Mouse (Mus musculus) liver, adult 2 months (tissue): ENCODE data around the gene Zdhhc4.
A peak's percentile ranks its signal among the peaks of the same experiment; 100 is the strongest.

Source experiments
- CTCF ChIP-seq: fragments of 200-500 bp; IDR thresholded peaks from 2 replicates; pipeline ENCODE4 v1.5.1; 2011; ENCODE audit warnings: low read depth, low read length, control low read depth
- POLR2A ChIP-seq: fragments of 200-500 bp; IDR thresholded peaks from 2 replicates; pipeline ENCODE4 v1.6.1; 2011; ENCODE audit warnings: low read length, control low read depth; ENCODE audit not compliant: insufficient read depth; ENCODE audit errors: extremely low read depth

DNA sequence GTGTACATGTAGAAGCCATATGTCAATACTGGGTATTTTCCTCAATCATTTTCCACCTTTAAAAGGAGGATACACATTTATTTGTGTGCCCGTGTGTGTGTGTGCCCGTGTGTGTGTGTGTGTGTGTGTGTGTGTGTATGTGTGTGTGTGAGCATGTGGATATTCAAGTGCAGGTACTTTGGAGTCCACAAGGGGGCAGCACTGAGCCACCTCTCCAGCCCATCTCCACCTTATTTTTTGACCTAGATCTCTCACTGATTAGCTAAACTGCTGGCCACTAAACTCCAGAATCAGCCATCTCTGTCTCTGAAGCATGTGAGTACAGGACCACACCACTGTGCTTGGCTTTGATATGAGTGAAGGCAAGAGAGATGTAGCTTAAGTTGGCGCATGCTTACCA lies 34.2 kb downstream of the Zdhhc4 start:
- TF ChIP-seq POLR2A (no peak), CTCF (peak; percentile 40; the same call in 1 of the 2 replicates)
